ENCODE assay signal across 11 mouse cellular contexts in the genomic region with DNA sequence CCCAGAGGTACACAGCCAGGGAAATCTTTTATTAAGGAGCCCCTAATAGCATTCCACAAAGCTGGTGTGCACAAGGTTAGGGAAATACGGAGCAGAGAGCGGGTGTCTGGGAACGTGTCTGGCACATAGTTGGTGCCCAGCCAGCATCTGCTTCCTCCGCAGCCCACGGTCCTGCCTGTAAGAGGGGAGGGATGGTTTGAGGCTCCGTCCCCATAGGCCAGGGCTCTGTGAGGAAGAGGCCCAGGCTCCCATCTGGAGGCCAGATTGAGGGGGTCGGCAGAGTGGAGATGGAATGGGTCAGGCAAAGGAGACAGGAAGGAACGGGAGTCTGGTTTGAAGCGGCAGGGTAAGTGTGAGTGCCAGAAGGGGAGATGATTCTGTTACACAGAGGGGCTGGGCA. TPM values are rescaled to one million over a fixed set of nuclear protein-coding genes. Genes with fewer than 3 reads are reported as not detected.
DNase-seq lines count a peak whose midpoint lies in the region; ATAC-seq and TF ChIP-seq lines count a peak whose summit lies in the region.
"Had no signal": no experiment of that assay in that cellular context is flagged by ENCODE, and none has a peak within 500 bp of the region (broad histone marks: within the 10 kb centered on the region; RNA-seq: fewer than 3 reads in every experiment).

No protein-coding gene starts in this region.

- 14% methylated on average over 9 of the region's 9 CpGs for WGBS in heart, adult 2 months
- WGBS in heart, embryonic 11.5 days (ENCODE audit: insufficient replicate concordance): 32% methylated on average over 9 of the region's 9 CpGs
- WGBS in limb, embryonic 14.5 days: 24% methylated on average over 9 of the region's 9 CpGs
- 51% methylated on average over 9 of the region's 9 CpGs for WGBS in hindbrain, embryonic 14.5 days

- H3K36me3 ChIP-seq in heart, adult 2 months (ENCODE audit: control insufficient read depth, insufficient read depth, low read length): no peaks in the 10 kb centered on the region
- H3K36me3 ChIP-seq in heart, embryonic 11.5 days (ENCODE audit: control insufficient read depth, insufficient read depth, low read length): 0 out of 2 replicates have a peak, but pooled peaks cover 4% of the 10 kb centered on the region
- H3K36me3 ChIP-seq in limb, embryonic 14.5 days (ENCODE audit: control insufficient read depth, insufficient read depth, low read length): peaks cover 58% of the 10 kb centered on the region
- H3K36me3 ChIP-seq in hindbrain, embryonic 14.5 days (replicated peaks; ENCODE audit: control insufficient read depth, insufficient read depth): no peaks in the 10 kb centered on the region

- no peaks in the 10 kb centered on the region for H3K4me1 ChIP-seq in heart, adult 2 months (ENCODE audit: control insufficient read depth, insufficient read depth, low read length)
- H3K4me1 ChIP-seq in heart, embryonic 11.5 days (ENCODE audit: control insufficient read depth, insufficient read depth, low read length): peaks cover 57% of the 10 kb centered on the region
- H3K4me1 ChIP-seq in limb, embryonic 14.5 days (ENCODE audit: control insufficient read depth, insufficient read depth, low read length): peaks cover 16% of the 10 kb centered on the region
- 0 out of 2 replicates have a peak, but pooled peaks cover 5% of the 10 kb centered on the region for H3K4me1 ChIP-seq in hindbrain, embryonic 14.5 days (replicated peaks; ENCODE audit: control insufficient read depth, insufficient read depth, low read length)

- peak; percentile 59; the same call in 1 of the 2 replicates for ATAC-seq in heart, embryonic 11.5 days (replicated peaks; ENCODE audit: insufficient number of reproducible peaks, low FRiP score, low TSS enrichment)
- peak; percentile 81 for ATAC-seq in limb, embryonic 14.5 days (ENCODE audit: low FRiP score, low read depth)
- no peak for ATAC-seq in hindbrain, embryonic 14.5 days (ENCODE audit: low FRiP score)
- ATAC-seq: hindbrain, embryonic 16.5 days had no signal

- H3K4me2 ChIP-seq in heart, embryonic 11.5 days: peak overlapping the region; percentile 35
- peak overlapping the region; percentile 28; the same call in 1 of the 2 replicates for H3K4me2 ChIP-seq in limb, embryonic 14.5 days (replicated peaks; ENCODE audit: low read depth, low read length, severe bottlenecking)
- no peak overlapping the region for H3K4me2 ChIP-seq in hindbrain, embryonic 14.5 days (replicated peaks)

- no peaks in the 10 kb centered on the region for H3K79me2 ChIP-seq in heart, adult 2 months (replicated peaks; ENCODE audit: control insufficient read depth, insufficient read depth, low read length)

- no peaks in the 10 kb centered on the region for H3K27me3 ChIP-seq in heart, adult 2 months (ENCODE audit: control insufficient read depth, insufficient read depth, low read length)
- no peaks in the 10 kb centered on the region for H3K27me3 ChIP-seq in heart, embryonic 11.5 days (ENCODE audit: control insufficient read depth, insufficient read depth, low read length)
- H3K27me3 ChIP-seq in limb, embryonic 14.5 days (ENCODE audit: control insufficient read depth, insufficient read depth, low read length): no peaks in the 10 kb centered on the region
- H3K27me3 ChIP-seq in hindbrain, embryonic 14.5 days (ENCODE audit: control insufficient read depth, insufficient read depth, low read length): no peaks in the 10 kb centered on the region

- H3K4me3 ChIP-seq in heart, adult 2 months: no peak overlapping the region
- H3K4me3 ChIP-seq in heart, embryonic 11.5 days (ENCODE audit: low read depth, low read length): no peak overlapping the region; the same call in 1 of the 2 replicates
- H3K4me3 ChIP-seq in limb, embryonic 14.5 days (replicated peaks; ENCODE audit: low read length): no peak overlapping the region
- no peak overlapping the region for H3K4me3 ChIP-seq in hindbrain, embryonic 14.5 days (replicated peaks; ENCODE audit: low read length)

- H3K9me3 ChIP-seq in heart, embryonic 11.5 days (replicated peaks; ENCODE audit: control insufficient read depth, low read length): no peaks in the 10 kb centered on the region
- no peaks in the 10 kb centered on the region for H3K9me3 ChIP-seq in limb, embryonic 14.5 days (ENCODE audit: control insufficient read depth, low read length)
- H3K9me3 ChIP-seq in hindbrain, embryonic 14.5 days (ENCODE audit: control insufficient read depth, low read length): no peaks in the 10 kb centered on the region

- no peak for TF ChIP-seq POLR2A in heart, adult 2 months (IDR thresholded peaks at IDR 0.05; ENCODE audit: insufficient read depth, low read depth, low read length)
- no peak for TF ChIP-seq POLR2A in limb, embryonic 14.5 days (IDR thresholded peaks at IDR 0.05; ENCODE audit: borderline replicate concordance, extremely low read depth, insufficient read depth, insufficient read length)

- DNase-seq in heart, adult 2 months: peak; percentile 42 to 45
- no peak for DNase-seq in heart, adult 8-10 months (ENCODE audit: low spot score)
- peak; percentile 62 for DNase-seq in Muller cell, postnatal 12 days (ENCODE audit: inconsistent ontology term)
- DNase-seq in limb, embryonic 14.5 days (ENCODE audit: low spot score): peak; percentile 86
- no peak for DNase-seq in gastrocnemius, postnatal 36 days
- no peak for DNase-seq in hindbrain, embryonic 14.5 days (ENCODE audit: low spot score)
- DNase-seq in cerebellum, postnatal 25 days: no peak
- DNase-seq: right cerebral cortex, adult 18-20 months; thymus, postnatal 25 days had no signal

- H3K27ac ChIP-seq in heart, adult 2 months: no peak overlapping the region
- H3K27ac ChIP-seq in heart, embryonic 11.5 days (ENCODE audit: low read depth, low read length): peak overlapping the region; percentile 80
- H3K27ac ChIP-seq in limb, embryonic 14.5 days (replicated peaks; ENCODE audit: low read depth, low read length): 0 out of 2 replicates have a peak overlapping the region, but pooled peaks have one; percentile 52
- no peak overlapping the region for H3K27ac ChIP-seq in hindbrain, embryonic 14.5 days

- TF ChIP-seq EP300 in heart, adult 2 months (IDR thresholded peaks at IDR 0.05; ENCODE audit: insufficient read depth, low read depth, low read length): no peak

- intact Hi-C loops in heart, adult 2 months (cut with DNase I): no loop called here
- intact Hi-C loops in gastrocnemius, postnatal 36 days (cut with DNase I): no loop called here

- no peak for TF ChIP-seq CTCF in heart, adult 2 months (IDR thresholded peaks at IDR 0.05)

- no peak overlapping the region for H3K9ac ChIP-seq in heart, adult 2 months (ENCODE audit: low read depth, low read length)
- no peak overlapping the region for H3K9ac ChIP-seq in heart, embryonic 11.5 days (ENCODE audit: low read depth, low read length)
- no peak overlapping the region for H3K9ac ChIP-seq in limb, embryonic 14.5 days (ENCODE audit: low read depth, low read length, severe bottlenecking)
- no peak overlapping the region for H3K9ac ChIP-seq in hindbrain, embryonic 14.5 days

RNA-seq across cellular contexts. Expression of a gene that starts 16.3 kb away (rescaled TPM):
- 1 to 10 TPM; 4.8 to 7.3 TPM for total RNA-seq in heart, adult 2 months (2021)
- 6.2 and 9.0 TPM in 2 replicates for polyA plus RNA-seq in heart, adult 2 months (2012; rRNA removed)
- 1 to 10 TPM; 4.2 to 7.8 (median 6.4) TPM for total RNA-seq in heart, adult 8-10 months (2022)
- polyA plus RNA-seq in heart, embryonic 11.5 days (2014; fragmentation: Nextera tagmentation; extraction: Ambion mirVana): 24.5 and 24.7 TPM in 2 replicates
- 115 and 178 TPM in 2 replicates for polyA plus RNA-seq in limb, embryonic 14.5 days (2012; rRNA removed)
- 39.1 and 40.1 TPM in 2 replicates for polyA plus RNA-seq in limb, embryonic 14.5 days (2014; fragmentation: Nextera tagmentation; extraction: Ambion mirVana)
- total RNA-seq in gastrocnemius, postnatal 36 days (2021): 1 to 10 TPM; 5.4 to 8.2 TPM
- 2.0 and 2.3 TPM in 2 replicates for polyA plus RNA-seq in hindbrain, embryonic 14.5 days (2014; fragmentation: Nextera tagmentation; extraction: Ambion mirVana)

Comparison
In these comparisons a context has a peak if more than half of its experiments do, and no peak if none do; other contexts are left out.
1. DNase-seq: peak in heart, adult 2 months (2 of 2), Muller cell, postnatal 12 days (single experiment) and limb, embryonic 14.5 days (single experiment); none in heart, adult 8-10 months (single experiment), gastrocnemius, postnatal 36 days (0 of 2), hindbrain, embryonic 14.5 days (single experiment) and cerebellum, postnatal 25 days (0 of 2).
2. H3K27ac ChIP-seq: peak in heart, embryonic 11.5 days (single experiment) and limb, embryonic 14.5 days (single experiment); none in heart, adult 2 months (single experiment) and hindbrain, embryonic 14.5 days (single experiment).